Mouse (Mus musculus): Measurements from ENCODE around the gene Heatr5a. TPM values are rescaled to one million over a fixed set of nuclear protein-coding genes. Genes with fewer than 3 reads are reported as not detected.

Gene Heatr5a
- polyA plus RNA-seq, 1 experiment: 18.6 TPM

DNA sequence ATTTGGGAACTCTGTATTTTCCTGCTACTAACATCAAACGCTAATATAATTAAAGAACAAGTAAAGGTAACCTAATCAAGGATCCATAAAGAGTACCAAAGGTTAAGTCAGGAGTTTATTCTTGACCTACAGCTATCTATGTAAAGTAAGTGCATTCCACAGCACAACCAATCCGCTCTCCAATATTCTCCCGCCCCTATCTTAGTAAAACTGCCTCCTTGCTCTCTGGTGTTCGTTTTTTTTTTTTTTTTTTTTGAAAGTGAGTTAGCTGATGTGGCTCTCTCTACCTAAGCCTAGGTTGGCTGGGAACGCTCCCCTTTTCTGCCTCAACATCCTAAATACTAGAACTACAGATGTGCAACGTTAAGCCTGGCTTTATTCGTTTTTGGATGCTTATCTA lies 1.2 kb downstream of the Heatr5a start:
- no peak for TF ChIP-seq POLR2A (IDR thresholded peaks at IDR 0.05; ENCODE audit: borderline replicate concordance, extremely low read depth, insufficient read depth, insufficient read length, poor library complexity, severe bottlenecking)
- TF ChIP-seq CTCF (IDR thresholded peaks at IDR 0.05; ENCODE audit: borderline replicate concordance, extremely low read depth, insufficient read depth, insufficient read length): no peak
- no peak for DNase-seq (ENCODE audit: low read depth)

DNA sequence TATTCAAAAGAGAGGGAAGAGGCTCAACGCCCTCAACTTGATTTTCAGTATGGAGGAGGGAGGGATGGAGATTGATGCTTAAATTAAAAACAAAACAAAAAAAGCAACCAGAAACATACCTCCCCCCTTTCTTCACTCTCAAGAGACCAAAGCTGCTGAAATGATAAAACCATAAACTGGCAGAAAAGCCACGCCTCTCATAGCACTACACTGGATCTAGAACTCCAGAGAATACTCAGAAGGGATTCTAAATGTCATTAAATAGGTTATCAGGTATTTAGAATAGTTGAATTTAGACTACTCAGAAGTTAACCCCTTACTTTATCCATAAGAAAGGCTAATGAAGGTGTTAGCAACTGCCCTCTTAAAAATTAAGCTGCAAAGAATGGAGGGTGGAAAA lies 2.0 kb downstream of the Heatr5a start:
- TF ChIP-seq CTCF (IDR thresholded peaks at IDR 0.05; ENCODE audit: borderline replicate concordance, extremely low read depth, insufficient read depth, insufficient read length) (no peak), POLR2A (IDR thresholded peaks at IDR 0.05; ENCODE audit: borderline replicate concordance, extremely low read depth, insufficient read depth, insufficient read length, poor library complexity, severe bottlenecking) (no peak)
- no peak for DNase-seq (ENCODE audit: low read depth)

DNA sequence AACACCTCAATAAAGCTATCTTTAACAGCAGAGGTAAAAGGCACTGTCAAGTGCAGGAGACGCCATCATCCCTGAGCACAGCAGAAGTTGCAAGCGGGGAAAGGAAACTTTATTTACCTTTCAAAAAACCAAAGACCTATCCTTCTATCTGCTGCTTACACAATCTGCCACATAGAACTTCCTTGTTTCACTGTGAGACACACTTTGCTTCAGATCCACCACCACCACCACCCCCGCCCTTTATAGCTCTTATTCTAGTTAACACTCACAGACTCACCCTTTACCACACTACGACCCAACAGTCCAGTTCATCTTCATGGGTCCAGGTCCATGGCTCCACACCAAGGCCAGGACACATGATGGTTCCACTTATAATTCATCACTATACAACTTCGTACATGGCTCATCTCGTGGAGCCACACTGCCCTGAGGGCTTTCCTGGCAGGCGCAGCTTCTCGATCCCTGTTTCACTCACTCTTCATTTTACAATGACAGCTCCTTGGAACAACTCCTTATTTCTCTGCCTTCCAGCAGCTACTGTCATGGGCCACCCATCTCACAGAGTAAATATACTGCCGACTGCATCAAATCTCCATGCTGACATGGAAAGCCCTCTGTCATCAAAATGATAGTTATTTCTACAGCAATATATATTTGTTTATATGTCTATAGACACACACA lies 3.1 kb downstream of the Heatr5a start:
- no peak for TF ChIP-seq POLR2A (IDR thresholded peaks at IDR 0.05; ENCODE audit: borderline replicate concordance, extremely low read depth, insufficient read depth, insufficient read length, poor library complexity, severe bottlenecking)
- TF ChIP-seq CTCF (IDR thresholded peaks at IDR 0.05; ENCODE audit: borderline replicate concordance, extremely low read depth, insufficient read depth, insufficient read length): no peak
- no peak for DNase-seq (ENCODE audit: low read depth)

DNA sequence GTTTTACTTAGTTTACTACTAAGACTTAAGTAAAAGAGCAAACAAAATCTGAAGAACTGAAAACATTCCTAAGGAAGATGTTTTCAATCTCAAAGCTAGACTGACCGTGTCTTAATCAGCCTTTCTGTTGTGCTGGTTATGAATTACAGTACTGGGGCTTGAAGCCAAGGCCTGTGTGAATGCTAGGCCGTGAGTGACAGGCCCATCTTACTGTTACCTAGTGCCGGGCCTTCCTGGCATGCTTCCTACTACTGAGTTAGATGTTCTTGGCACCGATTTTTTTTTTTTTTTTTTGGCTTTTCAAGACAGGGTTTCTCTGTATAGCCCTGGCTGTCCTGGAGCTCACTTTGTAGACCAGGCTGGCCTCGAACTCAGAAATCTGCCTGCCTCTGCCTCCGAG lies 13.5 kb downstream of the Heatr5a start:
- peak; percentile 76 for DNase-seq (ENCODE audit: low read depth)
- no peak for TF ChIP-seq POLR2A (IDR thresholded peaks at IDR 0.05; ENCODE audit: borderline replicate concordance, extremely low read depth, insufficient read depth, insufficient read length, poor library complexity, severe bottlenecking)
- TF ChIP-seq CTCF (IDR thresholded peaks at IDR 0.05; ENCODE audit: borderline replicate concordance, extremely low read depth, insufficient read depth, insufficient read length): no peak

DNA sequence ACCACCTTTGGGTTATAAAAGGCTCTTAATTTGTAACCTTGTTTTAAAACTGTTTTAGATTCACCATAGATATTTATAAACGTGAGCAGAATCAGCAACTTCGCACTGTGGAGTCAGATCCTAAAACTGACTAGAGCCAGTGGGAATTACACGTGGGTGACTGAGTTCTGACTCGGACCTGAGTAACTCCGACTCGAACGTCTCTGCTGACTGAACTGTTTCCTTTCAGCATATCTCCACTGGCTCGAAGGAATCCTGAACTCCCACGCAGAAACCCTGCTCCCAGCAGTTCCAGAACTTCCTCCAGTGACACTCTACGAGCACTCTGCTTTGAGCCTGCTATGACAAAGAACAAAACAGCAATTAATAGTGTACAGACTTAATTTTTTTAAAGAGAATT lies 18.8 kb downstream of the Heatr5a start:
- TF ChIP-seq CTCF (IDR thresholded peaks at IDR 0.05; ENCODE audit: borderline replicate concordance, extremely low read depth, insufficient read depth, insufficient read length) (no peak), POLR2A (IDR thresholded peaks at IDR 0.05; ENCODE audit: borderline replicate concordance, extremely low read depth, insufficient read depth, insufficient read length, poor library complexity, severe bottlenecking) (no peak)
- no peak for DNase-seq (ENCODE audit: low read depth)

DNA sequence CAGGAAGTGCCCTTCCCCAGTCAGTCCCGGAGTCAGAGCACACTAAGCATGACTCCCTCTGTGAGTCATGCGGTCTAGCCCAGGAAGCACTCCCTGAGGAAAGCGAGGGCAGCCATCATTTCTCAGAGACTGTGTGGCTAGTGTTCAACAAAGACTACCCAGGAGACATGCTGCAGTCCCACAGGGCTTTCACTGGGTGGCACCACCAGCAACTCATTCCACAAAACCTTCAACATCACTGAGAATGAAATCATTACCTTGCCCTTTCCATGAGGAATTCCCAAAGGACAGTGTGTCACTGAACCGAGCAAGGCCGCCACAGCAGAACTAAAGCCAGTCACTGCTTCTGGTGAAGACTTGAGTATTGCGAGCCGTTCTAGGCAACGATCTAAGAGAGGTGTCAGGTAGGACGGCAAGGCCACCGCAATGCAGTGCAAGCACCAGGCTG lies 23.6 kb downstream of the Heatr5a start:
- DNase-seq (ENCODE audit: low read depth): peak; percentile 24
- peak; percentile 14; the same call in 1 of the 2 replicates for TF ChIP-seq CTCF (IDR thresholded peaks at IDR 0.05; ENCODE audit: borderline replicate concordance, extremely low read depth, insufficient read depth, insufficient read length)
- TF ChIP-seq POLR2A (IDR thresholded peaks at IDR 0.05; ENCODE audit: borderline replicate concordance, extremely low read depth, insufficient read depth, insufficient read length, poor library complexity, severe bottlenecking): no peak

DNA sequence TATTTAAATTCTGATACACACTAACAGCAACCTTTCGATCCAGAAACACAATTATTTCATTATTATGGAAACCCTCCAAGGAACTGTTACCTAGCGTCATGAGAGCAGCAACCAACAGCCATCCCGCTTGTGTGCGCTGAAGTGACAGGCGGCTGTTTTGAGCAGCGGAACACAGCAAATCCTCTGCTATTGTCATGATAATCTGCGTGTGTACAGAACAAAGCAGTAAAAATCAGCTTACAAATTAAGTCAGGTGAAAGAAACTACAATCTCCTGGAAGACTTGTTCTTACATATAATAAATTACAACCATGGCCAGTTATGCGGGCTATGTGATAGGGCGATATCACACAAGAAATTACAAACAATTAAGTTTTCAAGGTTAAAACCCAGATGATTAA lies 25.8 kb downstream of the Heatr5a start:
- TF ChIP-seq POLR2A (IDR thresholded peaks at IDR 0.05; ENCODE audit: borderline replicate concordance, extremely low read depth, insufficient read depth, insufficient read length, poor library complexity, severe bottlenecking) (no peak), CTCF (IDR thresholded peaks at IDR 0.05; ENCODE audit: borderline replicate concordance, extremely low read depth, insufficient read depth, insufficient read length) (no peak)

DNA sequence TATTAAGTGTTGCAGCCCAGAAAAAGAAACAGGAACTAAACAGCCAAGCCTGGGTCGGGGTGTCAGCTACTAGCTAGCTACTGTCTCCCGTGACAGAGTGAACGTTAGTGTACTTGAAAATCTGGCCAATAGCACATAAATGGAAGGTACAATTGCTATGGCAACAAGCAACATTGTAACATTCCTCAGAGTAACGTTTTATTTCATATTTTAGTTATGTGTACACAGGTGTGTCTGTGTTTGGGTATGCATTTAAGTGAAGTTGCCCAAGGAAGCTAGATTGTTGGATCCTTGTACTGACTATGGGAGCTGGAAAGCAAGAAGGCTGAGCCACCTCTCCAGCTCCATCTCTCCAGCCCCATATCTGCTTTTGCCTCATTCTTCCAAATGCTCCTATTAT lies 31.3 kb downstream of the Heatr5a start:
- DNase-seq (ENCODE audit: low read depth): no peak
- no peak for TF ChIP-seq CTCF (IDR thresholded peaks at IDR 0.05; ENCODE audit: borderline replicate concordance, extremely low read depth, insufficient read depth, insufficient read length)
- no peak for TF ChIP-seq POLR2A (IDR thresholded peaks at IDR 0.05; ENCODE audit: borderline replicate concordance, extremely low read depth, insufficient read depth, insufficient read length, poor library complexity, severe bottlenecking)

More for the DNA sequence above, 25.8 kb downstream of the Heatr5a start:
- peak; percentile 55 for DNase-seq (ENCODE audit: low read depth)

DNA sequence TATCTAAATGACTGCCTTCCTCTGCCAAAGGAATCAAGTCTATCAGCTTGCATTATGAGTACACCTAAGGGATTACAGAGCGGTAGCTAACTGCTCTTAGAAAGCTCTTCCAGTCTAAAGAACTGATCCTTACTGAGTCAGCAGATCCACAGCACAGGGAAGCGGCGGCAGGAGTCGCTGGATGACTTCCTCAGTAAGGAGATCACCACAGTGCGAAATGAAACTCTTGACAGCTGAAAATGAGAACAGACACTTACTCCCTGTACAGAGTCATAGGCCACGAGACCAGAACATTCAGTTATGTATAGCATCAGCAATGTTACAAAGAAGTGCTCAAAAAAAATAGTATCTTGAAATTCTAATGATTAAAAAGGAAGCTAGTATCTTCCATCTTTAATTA lies 33.2 kb downstream of the Heatr5a start:
- TF ChIP-seq CTCF (IDR thresholded peaks at IDR 0.05; ENCODE audit: borderline replicate concordance, extremely low read depth, insufficient read depth, insufficient read length): no peak
- TF ChIP-seq POLR2A (IDR thresholded peaks at IDR 0.05; ENCODE audit: borderline replicate concordance, extremely low read depth, insufficient read depth, insufficient read length, poor library complexity, severe bottlenecking): no peak
- peak; percentile 23 for DNase-seq (ENCODE audit: low read depth)

DNA sequence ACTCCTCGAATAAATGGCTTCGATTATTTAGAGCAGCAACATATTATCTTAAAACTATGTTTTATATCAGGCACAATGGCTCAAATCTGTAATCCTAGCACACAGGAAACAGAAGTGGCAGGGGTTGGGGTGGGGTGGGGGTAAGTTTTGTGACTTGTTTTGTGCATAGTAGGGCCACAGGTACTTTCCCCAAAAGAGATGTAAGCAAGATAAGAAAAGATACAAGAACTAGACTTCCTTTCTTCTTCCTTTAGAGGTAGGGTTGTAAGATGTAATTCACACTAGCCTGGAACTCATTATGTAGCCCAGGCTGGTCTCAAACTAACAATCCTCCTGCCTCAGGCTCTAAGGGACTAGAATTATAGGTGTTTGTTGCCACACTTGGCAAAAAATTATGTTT lies 41.5 kb downstream of the Heatr5a start:
- no peak for DNase-seq (ENCODE audit: low read depth)
- TF ChIP-seq CTCF (IDR thresholded peaks at IDR 0.05; ENCODE audit: borderline replicate concordance, extremely low read depth, insufficient read depth, insufficient read length): no peak
- no peak for TF ChIP-seq POLR2A (IDR thresholded peaks at IDR 0.05; ENCODE audit: borderline replicate concordance, extremely low read depth, insufficient read depth, insufficient read length, poor library complexity, severe bottlenecking)

DNA sequence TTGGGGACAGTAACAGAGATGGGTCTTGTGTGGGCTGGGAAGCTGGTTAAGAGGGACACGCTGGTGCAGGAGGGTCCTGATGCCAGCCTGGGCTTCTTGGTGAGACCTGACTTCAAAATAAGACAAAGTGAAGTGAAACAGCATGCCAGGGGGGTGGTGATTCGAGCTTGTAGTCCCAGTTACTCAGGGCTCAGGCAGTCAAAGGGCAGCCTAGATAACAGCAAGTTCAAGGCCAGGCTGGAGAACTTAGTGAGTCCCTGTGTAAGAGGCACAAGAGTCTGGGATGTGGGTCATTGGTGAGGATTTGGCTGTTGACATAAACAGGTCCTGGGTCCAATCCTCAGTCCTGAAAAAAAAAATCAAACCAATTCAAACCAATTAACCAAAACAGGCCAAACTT lies 53.9 kb downstream of the Heatr5a start:
- no peak for DNase-seq (ENCODE audit: low read depth)

More for the DNA sequence above, 53.9 kb downstream of the Heatr5a start:
- TF ChIP-seq CTCF (IDR thresholded peaks at IDR 0.05; ENCODE audit: borderline replicate concordance, extremely low read depth, insufficient read depth, insufficient read length) (no peak), POLR2A (IDR thresholded peaks at IDR 0.05; ENCODE audit: borderline replicate concordance, extremely low read depth, insufficient read depth, insufficient read length, poor library complexity, severe bottlenecking) (no peak)
